Mouse (Mus musculus) T-cell, adult 2 months (primary cell): ENCODE results near the gene Rflna.

ENCODE experiments used
- DNase-seq: peaks from one replicate; pipeline ENCODE4 v3.0.0; 2022; ENCODE audit warnings: low spot score

The Rflna gene

DNA sequence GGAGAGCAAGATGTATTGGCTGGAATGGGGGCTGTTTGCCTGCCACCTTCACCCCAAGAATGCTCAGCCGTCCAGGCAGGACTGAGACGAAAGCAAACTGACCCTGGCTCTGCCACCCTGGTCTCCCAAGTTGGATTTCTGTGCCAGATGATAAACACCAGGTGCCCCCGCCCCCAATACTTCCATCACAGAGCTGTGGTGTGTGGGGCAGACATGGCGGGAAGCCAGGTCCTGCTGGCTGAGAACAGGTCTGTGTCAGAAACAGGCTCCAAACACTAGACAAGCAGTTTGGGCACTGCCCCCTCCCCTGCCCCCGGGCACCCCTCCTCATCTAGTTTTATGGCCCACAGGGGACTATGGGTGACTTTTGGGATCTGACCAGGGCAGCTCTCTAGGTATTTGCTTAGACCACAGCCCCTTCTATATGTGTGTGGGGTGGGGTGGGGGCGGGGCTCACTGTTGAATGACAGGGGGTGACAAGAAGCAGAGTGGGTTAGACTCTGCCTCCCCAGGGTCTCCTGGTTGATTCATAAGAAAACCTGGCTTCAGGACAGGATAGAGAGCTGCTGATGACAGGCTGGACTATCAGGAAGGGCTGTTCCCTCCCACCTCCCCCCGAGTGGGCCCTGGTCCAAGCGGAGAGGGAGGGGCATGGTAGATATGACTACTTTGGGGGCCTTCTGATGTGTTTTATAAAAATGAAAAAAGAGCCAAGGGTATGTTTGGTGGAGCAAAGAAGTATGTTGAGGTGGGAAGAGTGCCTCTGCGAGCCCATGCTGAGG, 3.0 kb downstream of the Rflna start:
- DNase-seq, result no peak

GRCm38 (mm10) chr5:125006896-125007295, 3.9 kb downstream of the Rflna start:
- DNase-seq, result no peak

DNA sequence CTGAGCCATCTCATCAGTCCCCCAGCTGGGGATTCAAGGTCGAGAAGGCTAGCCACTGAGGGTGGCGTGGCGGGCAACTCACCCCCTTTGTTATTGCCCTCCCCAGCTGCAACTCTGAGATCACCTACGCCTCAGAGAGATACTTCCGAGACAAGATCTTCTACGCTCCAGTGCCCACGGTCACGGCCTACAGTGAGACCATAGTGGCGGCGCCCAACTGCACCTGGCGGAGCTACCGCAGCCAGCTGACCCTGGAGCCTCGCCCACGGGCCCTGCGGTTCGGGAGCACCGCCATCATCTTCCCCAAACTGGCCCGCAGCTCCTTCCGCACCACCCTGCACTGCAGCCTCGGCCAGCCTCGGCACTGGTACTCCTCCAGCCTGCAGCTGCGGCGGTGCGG, 8.1 kb downstream of the Rflna start:
- DNase-seq, result no peak

- no peak for DNase-seq
These were observed 8.6 kb downstream of the Rflna start for GRCm38 (mm10) chr5:125011628-125012027.

DNA sequence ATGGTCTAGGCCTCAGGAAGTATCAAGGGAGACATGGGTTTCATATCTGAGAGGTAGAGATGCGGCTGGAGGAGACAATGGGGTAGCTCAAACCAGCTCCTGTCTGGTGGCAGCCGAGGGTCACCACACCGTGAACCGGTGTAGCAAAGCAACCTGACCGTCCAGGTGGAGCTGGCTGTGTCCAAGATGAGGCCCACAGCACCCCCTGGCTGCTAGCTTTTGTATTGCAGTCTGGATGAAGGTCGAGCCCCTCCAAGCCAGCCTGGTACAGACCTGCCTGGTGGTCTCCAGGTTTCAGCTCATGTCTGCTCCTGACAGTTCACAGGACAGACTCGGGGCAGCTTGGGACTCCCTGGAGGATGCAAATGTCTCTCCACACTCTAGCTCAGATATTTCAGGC, 11.5 kb downstream of the Rflna start:
- DNase-seq, result peak; percentile 55

DNA sequence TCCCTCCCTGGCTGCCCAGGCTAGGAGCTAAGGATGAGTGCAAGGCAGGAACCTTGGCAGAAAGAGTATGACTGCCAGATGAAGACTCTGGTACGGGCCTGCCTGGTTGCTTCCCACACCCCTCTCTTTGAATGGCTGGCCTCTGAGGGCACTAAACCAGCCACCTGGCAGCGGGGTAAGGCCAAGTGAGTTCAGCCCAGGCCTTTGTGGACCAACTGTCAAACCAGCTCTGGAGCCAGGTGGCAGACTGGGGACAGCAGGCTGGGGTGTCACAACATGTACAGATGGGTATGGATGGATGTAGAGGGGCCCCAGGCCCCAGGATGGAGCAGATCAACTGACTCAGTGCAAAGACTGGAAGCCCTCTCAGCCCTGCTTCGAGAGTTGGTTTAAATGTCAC, 12.0 kb downstream of the Rflna start:
- no peak for DNase-seq

GRCm38 (mm10) chr5:125015576-125015975, 12.6 kb downstream of the Rflna start:
- no peak for DNase-seq

DNA sequence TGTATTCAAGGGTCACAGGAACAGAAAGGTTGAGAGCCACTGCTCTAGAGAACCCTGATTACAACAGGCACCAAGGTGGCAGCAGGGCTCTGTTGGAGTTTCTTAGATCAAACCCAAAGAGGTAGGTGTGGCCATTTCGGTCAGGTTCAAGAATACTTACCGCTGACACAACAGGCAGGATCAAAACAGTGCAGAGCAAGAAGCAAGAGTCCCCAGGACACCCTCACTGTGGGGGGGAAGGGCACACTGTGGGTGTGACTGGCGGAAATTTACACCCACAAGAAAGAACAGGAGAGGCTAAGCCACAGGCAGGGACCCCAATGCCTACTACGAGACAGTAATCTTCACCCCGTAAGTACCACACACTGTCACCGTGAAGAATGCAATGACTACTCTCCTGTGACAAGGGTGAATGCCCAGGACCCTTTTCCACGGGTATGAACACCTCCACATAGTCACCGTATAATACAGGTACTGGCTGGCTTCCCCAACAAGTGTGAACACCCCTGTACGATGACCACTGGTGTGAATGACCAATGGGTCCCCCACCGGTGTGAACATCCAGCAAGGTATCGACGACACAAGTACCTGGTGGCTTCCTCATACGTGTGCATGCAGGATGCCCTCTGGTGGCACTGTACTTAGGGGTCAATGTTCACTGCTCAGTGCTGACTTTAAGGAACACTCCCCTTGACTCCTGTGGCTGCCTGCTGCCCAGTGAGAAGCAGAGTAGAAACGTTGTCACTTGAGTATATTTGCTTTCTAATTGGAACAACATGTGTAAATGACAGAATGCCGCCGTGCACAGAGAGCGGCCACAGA, 13.6 kb downstream of the Rflna start:
- peak; percentile 74 for DNase-seq

DNA sequence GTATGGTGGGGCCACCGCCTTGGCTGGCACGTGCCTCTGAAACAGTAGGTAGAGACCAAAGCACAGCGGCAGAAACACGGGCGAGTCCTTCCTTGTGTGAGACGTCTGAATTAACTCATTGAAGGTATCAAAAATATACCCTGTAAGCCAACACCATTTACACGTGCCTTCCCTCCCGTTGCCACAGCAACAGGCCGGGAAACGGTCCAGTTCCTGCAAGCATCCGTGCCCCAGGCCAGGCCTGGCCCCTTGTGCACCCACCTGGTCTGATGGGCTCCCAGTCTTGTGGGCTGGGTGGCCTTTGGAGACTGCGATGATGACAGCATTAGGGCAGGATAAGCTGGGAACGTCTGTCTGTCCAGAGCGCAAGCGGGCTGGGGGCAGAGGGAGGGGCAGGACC, 14.3 kb downstream of the Rflna start:
- no peak for DNase-seq

DNA sequence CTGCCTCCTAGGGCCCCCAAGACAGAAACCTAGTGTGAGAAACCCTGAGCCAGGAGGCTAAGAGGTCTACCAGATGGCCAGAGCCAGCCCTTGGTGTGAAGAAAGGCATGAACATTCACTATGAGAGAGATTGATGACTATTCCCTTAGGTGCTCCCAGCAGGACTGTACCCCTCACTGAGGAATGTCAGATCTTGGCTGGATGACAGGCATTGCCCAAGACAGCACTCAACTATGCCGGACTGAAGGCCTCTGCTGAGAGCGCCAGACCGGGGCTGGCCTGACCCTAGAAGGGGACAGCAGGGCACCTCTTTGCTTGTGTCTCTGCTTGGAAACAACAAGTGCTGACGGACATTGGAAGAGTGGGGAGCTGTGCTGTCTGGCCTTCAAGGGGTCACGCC, 16.1 kb downstream of the Rflna start:
- DNase-seq, result no peak

- DNase-seq, result no peak
These were observed 18.3 kb downstream of the Rflna start for GRCm38 (mm10) chr5:125021298-125021697.

- peak; percentile 14 for DNase-seq
These were observed 21.0 kb downstream of the Rflna start for GRCm38 (mm10) chr5:125024002-125024401.

- no peak for DNase-seq
These were observed 25.4 kb downstream of the Rflna start for GRCm38 (mm10) chr5:125028371-125028770.

- DNase-seq, result no peak
These were observed 25.9 kb downstream of the Rflna start for GRCm38 (mm10) chr5:125028911-125029310.

DNA sequence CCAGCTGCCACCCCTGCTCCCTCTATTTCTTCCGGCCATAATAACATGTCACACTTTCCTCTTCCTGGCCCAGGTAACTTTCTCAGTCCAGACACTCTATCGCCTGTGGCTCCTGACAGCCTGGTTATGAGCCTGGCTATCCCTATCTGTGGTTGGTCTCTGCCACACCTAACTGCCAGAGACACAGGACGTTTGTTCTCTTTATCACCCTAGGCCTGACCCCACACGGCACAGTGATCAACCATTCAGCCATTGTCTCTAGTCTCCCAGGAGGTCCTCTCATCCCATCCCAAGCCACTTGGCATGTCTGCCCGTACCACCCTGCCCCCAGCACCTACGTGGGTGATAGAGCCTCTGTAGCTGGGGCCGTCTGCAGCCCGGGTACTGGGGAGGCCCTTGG, 33.5 kb downstream of the Rflna start:
- no peak for DNase-seq

DNA sequence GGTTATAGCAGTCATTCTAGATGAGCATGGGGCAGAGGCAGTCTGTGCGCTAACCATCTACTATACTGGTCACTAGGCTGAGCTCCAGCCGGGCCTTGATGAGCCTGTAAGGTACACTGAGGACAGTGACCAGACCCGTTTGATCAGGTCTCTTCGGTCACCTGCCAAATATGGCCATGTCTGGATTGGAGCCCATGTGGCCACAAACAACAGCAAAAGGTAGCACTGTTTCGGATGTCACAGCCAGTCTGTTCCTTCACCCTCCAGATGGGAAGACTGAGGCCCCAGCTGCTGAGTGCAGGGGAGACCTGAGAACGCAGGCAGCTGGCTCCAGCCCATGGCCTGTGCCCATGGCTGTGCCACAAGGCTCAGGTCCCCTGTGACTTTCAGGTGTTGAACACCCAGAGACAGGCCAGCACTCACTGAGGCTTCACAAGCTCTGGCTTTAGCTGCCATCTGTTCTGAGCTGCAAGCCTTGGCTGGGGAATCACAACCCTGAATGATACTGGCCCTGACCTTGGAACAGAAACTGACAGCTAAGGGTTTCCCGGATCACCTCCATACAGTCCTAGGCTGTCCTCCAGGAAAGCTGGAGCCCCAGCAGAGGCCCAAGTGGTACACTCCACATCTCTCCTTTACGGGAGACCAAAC, 36.5 kb downstream of the Rflna start:
- DNase-seq, result no peak

GRCm38 (mm10) chr5:125040128-125040584, 37.1 kb downstream of the Rflna start:
- DNase-seq, result no peak

DNA sequence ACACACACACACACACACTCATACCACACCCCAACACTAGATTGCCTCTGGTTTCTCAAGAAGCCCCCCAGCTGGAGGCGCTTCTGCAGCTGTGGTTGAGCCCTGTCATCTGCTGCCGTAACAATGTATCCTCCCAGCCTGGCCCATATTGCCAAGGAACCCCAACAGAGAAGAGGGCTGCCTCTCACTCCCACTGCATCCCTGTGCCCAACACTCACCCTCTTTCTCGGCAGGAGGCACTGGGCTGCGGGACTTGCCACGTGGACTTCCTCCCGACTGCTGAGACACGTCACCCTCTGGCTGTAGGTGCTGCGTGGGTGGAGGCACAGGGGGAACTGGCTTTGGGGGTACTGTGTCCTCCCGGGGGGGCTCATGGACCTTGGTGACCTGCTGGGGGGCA, 38.6 kb downstream of the Rflna start:
- no peak for DNase-seq

DNA sequence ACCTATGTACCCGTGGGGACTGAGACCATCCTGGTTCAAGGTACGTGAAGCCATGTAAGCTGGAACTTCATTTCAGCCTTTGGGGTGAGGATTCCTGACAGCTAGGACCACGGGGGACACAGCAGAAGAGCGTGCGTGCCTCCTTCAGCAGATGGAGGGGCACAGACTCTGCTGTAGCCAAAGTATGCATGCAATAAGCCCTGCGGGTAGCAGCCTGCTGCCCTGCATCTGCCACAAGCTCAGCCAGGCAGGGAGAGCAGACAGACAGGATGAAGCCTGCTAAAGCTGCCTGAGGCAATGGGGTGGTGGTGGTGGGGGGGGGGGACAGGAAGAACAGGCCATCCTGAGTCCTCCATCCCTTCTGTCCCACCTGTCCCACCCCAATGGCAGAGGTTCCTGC, 40.4 kb downstream of the Rflna start:
- no peak for DNase-seq

DNA sequence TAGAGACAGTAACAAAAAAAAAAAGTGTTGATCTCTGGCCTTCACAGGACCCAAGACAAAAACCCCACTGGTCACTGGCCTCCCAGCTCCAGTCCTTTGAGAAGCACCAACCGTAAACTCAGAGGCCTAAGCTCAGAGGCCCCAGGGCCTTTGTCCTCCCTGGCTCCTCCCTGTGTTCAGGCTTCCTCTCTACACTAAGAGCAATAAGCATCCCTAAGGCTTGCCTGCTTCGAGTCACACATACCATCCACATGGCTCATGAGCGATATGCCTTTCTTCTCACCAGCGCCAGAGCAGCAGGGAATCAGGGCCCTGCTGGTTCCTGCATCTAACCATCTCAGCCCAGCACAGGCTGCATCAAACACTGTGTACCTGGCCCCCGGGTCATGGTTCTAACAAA, 42.2 kb downstream of the Rflna start:
- DNase-seq, result no peak

GRCm38 (mm10) chr5:125046436-125046835, 43.4 kb downstream of the Rflna start:
- no peak for DNase-seq

- no peak for DNase-seq
These were observed 46.5 kb downstream of the Rflna start for GRCm38 (mm10) chr5:125049481-125049880.

GRCm38 (mm10) chr5:125052237-125052602, 49.2 kb downstream of the Rflna start:
- no peak for DNase-seq
